Mouse (Mus musculus): ENCODE data around the gene Akap13. TPM values are rescaled to one million over a fixed set of nuclear protein-coding genes. Genes with fewer than 3 reads are reported as not detected.

Gene Akap13
- total RNA-seq, 4 experiments from 2014 or later, result 21.0 to 24.6 (median 21.5) TPM

GRCm38 (mm10) chr7:75515472-75515871 lies 60.1 kb downstream of the Akap13 start:
- no peak for DNase-seq (ENCODE audit: low spot score in 2 of 2)

DNA sequence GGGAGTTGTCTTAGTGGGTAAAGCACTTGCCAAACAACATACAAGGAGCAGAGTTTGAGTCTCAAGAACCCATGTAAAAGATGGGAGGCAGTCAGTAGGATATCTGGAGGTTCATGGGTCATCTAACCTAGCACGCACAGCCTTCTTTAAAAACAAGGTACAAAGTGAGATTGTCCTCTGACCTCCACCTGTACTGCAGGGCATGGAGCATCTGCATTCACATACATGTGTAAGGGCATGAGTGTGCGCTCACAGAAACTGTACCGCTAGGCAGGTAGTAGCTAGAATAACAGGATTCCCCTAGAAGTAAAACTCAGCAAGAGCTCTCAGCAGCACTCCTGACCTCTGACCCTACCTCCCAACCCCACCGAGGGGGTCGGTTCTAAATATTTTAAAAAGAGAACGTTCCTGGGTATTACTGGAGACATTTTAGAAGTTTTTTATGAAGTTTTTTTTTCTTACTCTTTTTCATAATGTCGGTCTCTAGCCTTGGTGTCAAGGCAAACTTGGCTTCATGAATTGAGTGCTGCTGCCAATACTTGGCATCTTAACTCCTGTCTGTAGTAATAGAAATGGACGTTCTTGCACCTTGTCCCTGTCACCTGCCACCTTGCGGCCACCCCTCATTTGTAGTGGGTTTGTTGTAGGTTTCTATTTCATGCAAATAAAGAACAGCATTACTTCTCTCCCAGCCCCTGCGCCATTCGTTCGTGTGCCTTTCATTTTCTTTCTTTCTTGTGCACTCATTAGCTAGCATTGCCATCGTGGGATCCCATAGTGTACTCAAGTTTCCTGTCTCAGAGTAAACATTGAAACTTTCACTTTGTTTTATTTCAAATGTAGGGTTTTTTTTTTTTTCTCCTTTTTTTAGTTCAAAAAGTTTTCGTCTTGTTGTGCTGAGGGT lies 61.6 kb downstream of the Akap13 start:
- no peak for DNase-seq (ENCODE audit: low spot score in 2 of 2)

DNA sequence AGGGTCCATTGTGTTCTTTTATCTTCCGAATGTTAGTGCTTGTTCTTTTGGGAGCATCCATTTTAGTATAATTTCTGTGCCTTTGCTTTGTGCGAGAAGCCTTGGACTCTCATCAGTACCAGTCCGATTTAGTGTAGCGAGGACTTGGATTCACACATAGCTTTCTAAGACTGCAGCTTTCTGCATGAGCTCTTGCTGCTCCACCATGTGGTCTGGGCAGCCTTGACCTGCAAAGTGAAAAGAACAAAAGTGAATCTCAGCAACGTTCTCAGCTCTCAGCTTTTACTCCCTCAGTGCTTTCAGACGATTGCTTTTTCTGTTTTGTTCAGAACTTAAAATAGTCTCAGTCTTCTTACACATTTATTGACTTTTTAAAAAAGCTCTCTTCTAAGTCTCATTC lies 65.2 kb downstream of the Akap13 start:
- DNase-seq (ENCODE audit: low spot score in 2 of 2), result no peak

DNA sequence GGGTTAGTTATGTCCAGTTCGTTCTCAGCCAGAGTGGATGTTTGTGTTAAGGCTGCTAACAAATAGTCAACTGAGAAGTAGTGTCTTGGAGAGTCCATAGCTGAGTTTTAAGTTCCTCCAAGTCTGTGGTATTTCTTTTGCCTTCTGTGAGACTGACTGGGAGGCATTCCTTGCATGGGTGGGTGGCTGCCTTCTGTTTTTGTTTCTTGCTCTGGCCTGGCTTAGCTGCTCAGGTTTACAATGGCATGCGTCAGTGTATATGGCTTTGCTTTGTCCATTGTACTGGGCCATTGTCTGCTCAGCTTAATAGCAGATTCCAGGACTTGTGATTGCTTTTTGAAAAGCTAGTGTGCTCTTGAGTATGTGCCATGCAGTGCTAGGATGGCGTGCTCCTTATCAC lies 65.9 kb downstream of the Akap13 start:
- DNase-seq (ENCODE audit: low spot score in 2 of 2), result no peak

- no peak for DNase-seq (ENCODE audit: low spot score in 2 of 2)
Measured at GRCm38 (mm10) chr7:75522226-75522625, 66.9 kb downstream of the Akap13 start.

DNA sequence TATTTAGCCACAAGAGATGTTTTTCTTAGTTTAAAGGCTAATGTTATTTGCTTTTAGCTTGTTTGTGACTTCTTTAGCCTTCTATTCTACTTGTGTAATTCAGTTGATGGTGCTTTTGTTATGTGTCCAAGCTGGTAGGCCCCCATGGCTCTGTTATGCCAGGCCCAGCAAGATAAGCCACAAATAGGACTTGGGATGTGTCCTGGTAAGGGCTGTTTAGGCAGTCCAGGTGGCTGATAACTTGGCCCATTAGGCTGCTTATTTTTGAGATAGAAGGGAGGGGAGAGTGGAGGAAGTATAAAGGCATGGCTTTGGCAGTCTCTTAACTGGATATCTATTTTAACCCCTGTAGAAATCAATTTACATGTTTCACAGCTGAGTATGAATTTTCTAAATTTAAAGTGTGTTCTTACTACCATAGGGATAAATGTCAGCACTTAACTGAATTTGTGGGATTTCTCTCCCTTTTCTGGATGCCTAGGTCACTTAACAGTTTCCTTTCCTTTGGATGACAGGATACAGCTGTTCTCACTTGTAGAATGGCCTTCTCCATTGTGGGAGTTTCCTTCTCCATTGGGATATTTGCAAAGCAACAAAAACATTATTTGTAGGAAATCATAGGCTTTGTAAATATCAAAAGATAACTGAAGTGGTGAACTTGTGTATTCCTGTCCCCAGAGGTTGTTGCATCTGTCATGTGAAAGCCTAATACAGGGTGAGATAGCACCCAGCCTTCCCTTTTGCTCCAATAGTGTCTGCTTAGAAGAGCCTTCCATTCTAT lies 69.6 kb downstream of the Akap13 start:
- DNase-seq (ENCODE audit: low spot score in 2 of 2), result no peak

DNA sequence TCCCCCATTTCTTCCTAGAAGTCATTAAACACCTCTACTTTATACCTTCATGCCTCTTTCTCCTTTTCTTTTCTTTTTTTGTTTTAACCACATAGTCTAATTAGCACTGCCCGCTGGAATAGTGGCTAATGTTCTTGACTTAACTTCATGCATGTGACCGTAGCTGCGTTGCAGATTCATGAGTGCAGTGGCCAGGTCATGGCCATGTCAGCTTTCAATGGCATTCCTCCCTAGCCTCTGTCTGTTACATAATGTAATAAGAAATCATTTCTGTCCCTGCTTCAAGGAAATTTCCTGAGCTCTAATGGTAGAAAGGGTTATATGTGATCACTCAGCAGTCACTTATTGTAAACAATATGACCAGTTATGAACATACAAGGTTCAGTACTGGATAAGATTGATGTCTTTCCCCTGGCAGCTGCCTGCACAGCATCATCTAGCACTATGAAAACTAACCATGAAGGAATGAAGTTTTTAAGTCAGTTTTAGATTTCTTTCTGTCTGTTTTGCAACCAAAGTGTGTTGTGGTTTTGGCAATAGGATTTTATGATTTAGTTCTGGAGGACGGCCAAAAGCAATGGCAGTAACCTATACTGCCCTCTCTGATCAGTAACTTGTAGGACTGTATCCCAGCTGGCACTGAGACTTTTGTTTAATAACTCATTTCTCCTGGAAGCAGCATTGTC lies 70.5 kb downstream of the Akap13 start:
- DNase-seq (ENCODE audit: low spot score in 2 of 2), result no peak

GRCm38 (mm10) chr7:75528751-75529150 lies 73.4 kb downstream of the Akap13 start:
- DNase-seq (ENCODE audit: low spot score in 2 of 2), result no peak

DNA sequence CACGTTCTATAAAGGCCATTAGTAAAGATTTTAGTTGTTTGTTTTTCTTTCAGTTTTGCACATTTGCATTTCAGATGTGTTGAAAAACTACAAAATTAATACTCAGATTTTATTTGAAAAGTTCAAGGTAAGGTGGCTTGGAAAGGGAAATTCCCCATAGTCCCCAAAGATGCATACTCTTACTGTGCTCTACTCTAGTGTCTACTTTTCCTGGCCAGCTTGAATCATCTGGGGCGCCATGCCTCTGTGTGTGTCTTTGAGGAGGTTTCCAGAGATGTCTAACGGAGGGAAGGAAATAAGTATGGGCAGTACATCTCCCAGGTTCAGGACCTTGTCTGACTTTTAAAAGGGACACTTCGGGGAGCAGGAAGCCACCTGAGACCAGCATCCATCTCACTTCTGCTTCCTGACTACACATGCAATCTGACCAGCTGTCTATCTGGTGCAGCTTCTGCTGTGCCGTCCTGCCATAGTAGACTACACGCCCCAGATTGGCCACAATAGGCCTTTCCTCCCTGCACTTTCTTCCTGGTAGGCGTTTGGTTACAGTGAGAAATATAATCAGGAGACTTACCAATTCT lies 74.6 kb downstream of the Akap13 start:
- no peak for DNase-seq (ENCODE audit: low spot score in 2 of 2)

- DNase-seq (ENCODE audit: low spot score in 2 of 2), result no peak
Measured at GRCm38 (mm10) chr7:75530642-75531041, 75.3 kb downstream of the Akap13 start.

DNA sequence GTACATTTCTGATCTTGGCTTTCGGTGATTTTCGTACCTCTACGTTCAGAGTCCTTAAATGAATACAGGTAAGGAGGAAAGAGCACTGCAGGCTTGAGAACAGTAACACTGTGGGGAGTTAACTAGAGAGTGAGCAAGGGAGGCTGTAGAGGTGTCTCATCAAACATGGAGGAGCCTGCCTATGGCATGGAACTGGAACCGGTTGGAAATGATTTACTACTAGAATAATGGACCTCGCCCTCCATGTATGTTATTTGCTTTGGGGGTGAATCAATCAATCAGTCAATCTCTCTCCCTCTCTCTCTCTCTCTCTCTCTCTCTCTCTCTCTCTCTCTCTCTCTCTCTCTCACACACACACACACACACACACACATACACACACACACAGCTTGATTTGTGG lies 77.7 kb downstream of the Akap13 start:
- no peak for DNase-seq (ENCODE audit: low spot score in 2 of 2)

- no peak for DNase-seq (ENCODE audit: low spot score in 2 of 2)
Measured at GRCm38 (mm10) chr7:75536298-75536697, 81.0 kb downstream of the Akap13 start.

- DNase-seq (ENCODE audit: low spot score in 2 of 2), result no peak
Measured at GRCm38 (mm10) chr7:75537567-75537966, 82.2 kb downstream of the Akap13 start.

DNA sequence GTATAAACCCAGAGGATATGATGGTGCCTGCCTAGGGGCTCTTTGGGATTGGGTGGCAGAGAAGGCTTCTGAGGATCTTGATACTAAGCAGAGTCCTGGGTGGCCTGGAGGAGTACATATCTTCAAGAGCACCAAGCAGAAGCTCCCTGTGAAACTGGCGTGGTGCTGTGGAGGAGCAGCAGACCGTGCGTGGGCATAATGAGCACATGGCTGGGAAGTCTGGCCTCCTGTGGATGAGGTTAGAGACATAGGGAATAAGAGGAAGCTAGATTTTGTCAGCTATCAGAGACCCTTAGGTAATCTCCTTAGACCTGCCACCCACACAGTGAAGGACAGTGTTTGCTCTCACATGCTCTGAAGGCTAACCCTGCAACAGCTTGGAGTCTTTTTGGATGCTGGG lies 83.2 kb downstream of the Akap13 start:
- no peak for DNase-seq (ENCODE audit: low spot score in 2 of 2)

- no peak for DNase-seq (ENCODE audit: low spot score in 2 of 2)
Measured at GRCm38 (mm10) chr7:75539168-75539567, 83.8 kb downstream of the Akap13 start.

DNA sequence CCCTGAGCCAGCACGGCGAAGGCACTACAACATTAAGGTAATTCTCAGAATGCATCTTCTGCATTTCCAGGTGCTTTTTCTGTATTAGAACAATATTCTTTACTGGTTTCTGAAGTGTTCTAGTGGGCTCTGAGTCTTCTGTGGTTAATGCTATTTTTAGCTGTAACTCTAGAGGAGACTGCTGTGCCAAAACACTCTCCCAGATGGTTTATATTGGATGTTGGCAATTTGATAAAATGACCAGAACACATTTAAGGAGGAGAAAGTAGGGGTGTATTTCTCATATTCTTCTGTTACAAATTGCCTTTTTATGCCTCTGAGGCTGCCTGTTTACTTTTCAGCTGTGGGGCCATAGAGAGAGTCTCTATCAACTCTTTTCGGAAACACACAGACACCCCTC lies 94.5 kb downstream of the Akap13 start:
- no peak for DNase-seq (ENCODE audit: low spot score in 2 of 2)

DNA sequence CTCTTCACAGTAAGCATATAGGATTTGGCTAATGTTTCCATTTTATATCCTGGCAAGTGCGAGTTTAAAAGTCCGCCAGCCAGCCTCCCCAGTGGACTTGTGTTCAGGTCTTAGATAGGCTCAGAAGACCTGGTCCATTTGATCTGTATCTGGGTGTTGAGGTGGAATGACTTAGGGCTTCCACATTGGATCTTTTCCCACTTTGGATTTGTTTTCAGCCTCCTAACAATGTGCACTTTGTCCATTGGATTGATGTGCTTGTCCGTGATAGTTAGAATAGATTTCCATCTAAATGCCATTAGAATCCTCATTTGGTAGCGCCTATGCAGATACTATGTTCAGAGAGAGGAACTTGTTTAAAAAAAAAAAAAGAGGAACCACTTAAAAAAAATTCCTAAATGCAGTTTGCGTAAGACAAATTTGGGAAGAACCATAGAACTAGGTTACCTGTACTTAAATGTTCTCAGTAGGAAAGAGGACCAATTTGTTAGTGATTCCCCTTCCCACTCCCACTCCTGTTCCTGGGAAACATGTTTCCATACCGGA lies 95.5 kb downstream of the Akap13 start:
- DNase-seq (ENCODE audit: low spot score in 2 of 2), result no peak

GRCm38 (mm10) chr7:75553002-75553666 lies 97.8 kb downstream of the Akap13 start:
- no peak for DNase-seq (ENCODE audit: low spot score in 2 of 2)

- DNase-seq (ENCODE audit: low spot score in 2 of 2), result no peak
Measured at GRCm38 (mm10) chr7:75553667-75554045, 98.3 kb downstream of the Akap13 start.

DNA sequence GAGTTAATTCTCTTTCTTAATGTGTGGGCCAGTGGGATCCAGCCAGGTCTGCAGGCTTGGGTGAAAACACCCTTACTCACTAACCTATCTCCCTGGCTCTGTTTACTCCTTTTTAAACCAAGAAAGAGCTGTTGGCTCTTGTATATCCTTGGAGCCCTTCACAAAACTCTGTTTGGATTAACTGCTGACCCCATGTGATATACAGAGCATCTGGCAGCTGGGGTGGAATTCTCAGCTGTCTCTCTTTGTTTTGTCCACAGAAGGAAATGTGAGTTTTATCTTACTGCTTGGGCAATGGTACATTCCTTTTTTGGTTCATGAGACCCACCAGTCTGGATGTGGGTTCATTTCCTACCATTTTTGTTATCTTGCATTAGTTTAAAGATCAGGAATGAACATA lies 98.7 kb downstream of the Akap13 start:
- no peak for DNase-seq (ENCODE audit: low spot score in 2 of 2)

GRCm38 (mm10) chr7:75555940-75556339 lies 100.6 kb downstream of the Akap13 start:
- DNase-seq (ENCODE audit: low spot score in 2 of 2), result no peak
